Mouse (Mus musculus): ENCODE results near the gene 9530068E07Rik.
A peak's percentile ranks its signal among the peaks of the same experiment; 100 is the strongest.
"Not testable (repeated sequence)": the region's sequence is repeated elsewhere in the genome, so short reads cannot be mapped to it uniquely, and the experiment has no call there.

9530068E07Rik gene

GRCm38 (mm10) chr11:52373841-52374240, 22.4 kb upstream of the 9530068E07Rik start:
- no peak for DNase-seq (ENCODE audit: extremely low spot score)

- peak; percentile 55 for DNase-seq (ENCODE audit: extremely low spot score)
These were observed 21.9 kb upstream of the 9530068E07Rik start for GRCm38 (mm10) chr11:52374340-52374739.

- no peak for DNase-seq (ENCODE audit: extremely low spot score)
These were observed 18.6 kb upstream of the 9530068E07Rik start for GRCm38 (mm10) chr11:52377579-52377978.

GRCm38 (mm10) chr11:52379241-52379640, 17.0 kb upstream of the 9530068E07Rik start:
- no peak for DNase-seq (ENCODE audit: extremely low spot score)

- no peak for DNase-seq (ENCODE audit: extremely low spot score)
These were observed 12.5 kb upstream of the 9530068E07Rik start for GRCm38 (mm10) chr11:52383741-52384140.

- DNase-seq (ENCODE audit: extremely low spot score) = no peak
These were observed 11.6 kb upstream of the 9530068E07Rik start for GRCm38 (mm10) chr11:52384667-52385066.

- no peak for DNase-seq (ENCODE audit: extremely low spot score)
These were observed 9.3 kb upstream of the 9530068E07Rik start for GRCm38 (mm10) chr11:52386892-52387291.

GRCm38 (mm10) chr11:52388150-52388549, 8.1 kb upstream of the 9530068E07Rik start:
- DNase-seq (ENCODE audit: extremely low spot score) = no peak

GRCm38 (mm10) chr11:52388979-52389378, 7.2 kb upstream of the 9530068E07Rik start:
- DNase-seq (ENCODE audit: extremely low spot score) = not testable (repeated sequence)

GRCm38 (mm10) chr11:52389933-52390332, 6.3 kb upstream of the 9530068E07Rik start:
- DNase-seq (ENCODE audit: extremely low spot score) = no peak

- DNase-seq (ENCODE audit: extremely low spot score) = no peak
These were observed 1.7 kb upstream of the 9530068E07Rik start for GRCm38 (mm10) chr11:52394494-52394893.

- DNase-seq (ENCODE audit: extremely low spot score) = no peak
These were observed 885 bp upstream of the 9530068E07Rik start for GRCm38 (mm10) chr11:52395343-52395742.

- DNase-seq (ENCODE audit: extremely low spot score) = peak; percentile 61
These were observed 465 bp downstream of the 9530068E07Rik start for GRCm38 (mm10) chr11:52396597-52397188.

- no peak for DNase-seq (ENCODE audit: extremely low spot score)
These were observed 1.3 kb downstream of the 9530068E07Rik start for GRCm38 (mm10) chr11:52397385-52397987.

GRCm38 (mm10) chr11:52401476-52401875, 5.2 kb downstream of the 9530068E07Rik start:
- DNase-seq (ENCODE audit: extremely low spot score) = no peak

GRCm38 (mm10) chr11:52402566-52402965, 6.3 kb downstream of the 9530068E07Rik start:
- no peak for DNase-seq (ENCODE audit: extremely low spot score)

GRCm38 (mm10) chr11:52404209-52404608, 8.0 kb downstream of the 9530068E07Rik start:
- DNase-seq (ENCODE audit: extremely low spot score) = no peak

GRCm38 (mm10) chr11:52405196-52405688, 9.0 kb downstream of the 9530068E07Rik start:
- DNase-seq (ENCODE audit: extremely low spot score) = no peak

- no peak for DNase-seq (ENCODE audit: extremely low spot score)
These were observed 13.1 kb downstream of the 9530068E07Rik start for GRCm38 (mm10) chr11:52409316-52409715.

- no peak for DNase-seq (ENCODE audit: extremely low spot score)
These were observed 22.1 kb downstream of the 9530068E07Rik start for GRCm38 (mm10) chr11:52418358-52418757.

- no peak for DNase-seq (ENCODE audit: extremely low spot score)
These were observed 23.0 kb downstream of the 9530068E07Rik start for GRCm38 (mm10) chr11:52419246-52419645.

- no peak for DNase-seq (ENCODE audit: extremely low spot score)
These were observed 23.6 kb downstream of the 9530068E07Rik start for GRCm38 (mm10) chr11:52419861-52420260.

GRCm38 (mm10) chr11:52420296-52421052, 24.2 kb downstream of the 9530068E07Rik start:
- no peak for DNase-seq (ENCODE audit: extremely low spot score)
